Mouse (Mus musculus): ENCODE measurements around the gene Trip10. TPM values are rescaled to one million over a fixed set of nuclear protein-coding genes. Genes with fewer than 3 reads are reported as not detected.

Gene Trip10
- polyA plus RNA-seq, 1 experiment from 2014 or later = 10.4 TPM

DNA sequence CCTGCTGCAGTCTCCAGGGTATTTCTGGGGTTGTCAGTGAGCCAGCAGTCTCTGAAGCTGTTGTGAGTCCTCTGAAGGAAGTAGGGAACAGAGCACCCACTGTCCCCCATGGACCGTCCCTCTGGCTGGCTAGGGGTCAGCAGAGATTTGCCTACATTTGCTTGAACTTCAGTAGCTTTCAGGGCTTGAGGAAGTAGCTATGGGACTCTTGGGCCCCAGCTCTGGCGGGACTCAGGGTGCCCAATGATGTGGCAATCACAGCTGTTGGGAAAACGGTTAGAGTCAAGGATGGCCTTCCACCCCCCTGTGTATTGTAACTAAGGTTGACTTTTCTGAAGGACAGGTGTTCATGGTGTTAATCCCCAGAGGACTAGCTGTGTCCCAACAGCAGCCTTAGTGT lies 31.2 kb downstream of the Trip10 start:
- H3K4me1 ChIP-seq (replicated peaks) = peaks cover 30% of the 10 kb centered on the region
- no peak for DNase-seq
- peak overlapping the region; percentile 61 for H3K4me2 ChIP-seq
- H3K27ac ChIP-seq = no peak overlapping the region
- H3K4me3 ChIP-seq (replicated peaks) = peak overlapping the region; percentile 51
- WGBS (ENCODE audit: insufficient replicate concordance) = 33% methylated on average over 3 of the region's 3 CpGs
- no peak overlapping the region for H3K9ac ChIP-seq
- no peaks in the 10 kb centered on the region for H3K36me3 ChIP-seq
- H3K27me3 ChIP-seq = peaks cover 14% of the 10 kb centered on the region
- H3K9me3 ChIP-seq (replicated peaks) = no peaks in the 10 kb centered on the region
- ATAC-seq (ENCODE audit: low read depth) = no peak

GRCm38 (mm10) chr17:57283906-57284305 lies 34.7 kb downstream of the Trip10 start:
- Histone ChIP-seq H3K4me3 (replicated peaks) (no peak overlapping the region), H3K27me3 (0 out of 2 replicates have a peak, but pooled peaks cover 3% of the 10 kb centered on the region), H3K4me2 (no peak overlapping the region), H3K4me1 (replicated peaks) (peaks cover 20% of the 10 kb centered on the region), H3K9ac (no peak overlapping the region), H3K36me3 (no peaks in the 10 kb centered on the region), H3K27ac (no peak overlapping the region), H3K9me3 (replicated peaks) (no peaks in the 10 kb centered on the region)
- WGBS (ENCODE audit: insufficient replicate concordance) = 71% methylated on average over 5 of the region's 5 CpGs
- DNase-seq (no peak), ATAC-seq (ENCODE audit: low read depth) (no peak)

- DNase-seq (no peak), ATAC-seq (ENCODE audit: low read depth) (no peak)
- Histone ChIP-seq H3K4me2 (no peak overlapping the region), H3K27me3 (no peaks in the 10 kb centered on the region), H3K36me3 (no peaks in the 10 kb centered on the region), H3K9ac (no peak overlapping the region), H3K9me3 (replicated peaks) (no peaks in the 10 kb centered on the region), H3K27ac (no peak overlapping the region), H3K4me3 (replicated peaks) (no peak overlapping the region), H3K4me1 (replicated peaks) (peaks cover 21% of the 10 kb centered on the region)
- 52% methylated on average over 2 of the region's 2 CpGs for WGBS (ENCODE audit: insufficient replicate concordance)
These were observed 35.8 kb downstream of the Trip10 start for GRCm38 (mm10) chr17:57285077-57285476.

- 30% methylated on average over 8 of the region's 8 CpGs for WGBS (ENCODE audit: insufficient replicate concordance)
- H3K9ac ChIP-seq = no peak overlapping the region
- H3K9me3 ChIP-seq (replicated peaks) = no peaks in the 10 kb centered on the region
- H3K4me2 ChIP-seq = no peak overlapping the region
- no peaks in the 10 kb centered on the region for H3K27me3 ChIP-seq
- H3K4me3 ChIP-seq (replicated peaks) = no peak overlapping the region
- peaks cover 33% of the 10 kb centered on the region for H3K4me1 ChIP-seq (replicated peaks)
- H3K36me3 ChIP-seq = no peaks in the 10 kb centered on the region
- ATAC-seq (ENCODE audit: low read depth) = no peak
- no peak overlapping the region for H3K27ac ChIP-seq
- no peak for DNase-seq
These were observed 37.6 kb downstream of the Trip10 start for GRCm38 (mm10) chr17:57286718-57287355.

DNA sequence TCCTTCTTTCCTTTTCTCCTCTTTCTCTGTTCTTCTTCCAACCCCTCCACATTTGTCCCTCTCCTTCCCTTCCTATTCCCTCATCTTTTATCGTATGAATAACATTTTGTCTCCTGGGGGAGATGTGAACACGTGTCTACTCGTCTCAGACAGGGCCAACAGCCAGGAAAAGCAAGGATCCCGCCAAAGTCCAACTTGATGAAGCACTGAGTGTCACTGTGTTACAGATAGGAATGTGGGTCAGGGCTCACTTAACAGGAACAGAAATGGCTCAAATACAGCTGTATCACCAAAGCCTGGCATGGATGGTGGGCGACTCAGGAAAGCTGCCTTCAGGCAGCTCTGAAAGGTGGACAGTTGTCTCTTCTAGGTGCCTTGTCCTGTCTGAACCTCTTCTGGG lies 40.0 kb downstream of the Trip10 start:
- Histone ChIP-seq H3K9me3 (replicated peaks) (no peaks in the 10 kb centered on the region), H3K27me3 (no peaks in the 10 kb centered on the region), H3K4me2 (no peak overlapping the region), H3K27ac (0 out of 2 replicates have a peak overlapping the region, but pooled peaks have one; percentile 75), H3K9ac (no peak overlapping the region), H3K4me1 (replicated peaks) (peaks cover 33% of the 10 kb centered on the region), H3K4me3 (replicated peaks) (no peak overlapping the region), H3K36me3 (no peaks in the 10 kb centered on the region)
- ATAC-seq (ENCODE audit: low read depth) (no peak), DNase-seq (no peak)
- WGBS (ENCODE audit: insufficient replicate concordance) = 68% methylated on average over 5 of the region's 5 CpGs

DNA sequence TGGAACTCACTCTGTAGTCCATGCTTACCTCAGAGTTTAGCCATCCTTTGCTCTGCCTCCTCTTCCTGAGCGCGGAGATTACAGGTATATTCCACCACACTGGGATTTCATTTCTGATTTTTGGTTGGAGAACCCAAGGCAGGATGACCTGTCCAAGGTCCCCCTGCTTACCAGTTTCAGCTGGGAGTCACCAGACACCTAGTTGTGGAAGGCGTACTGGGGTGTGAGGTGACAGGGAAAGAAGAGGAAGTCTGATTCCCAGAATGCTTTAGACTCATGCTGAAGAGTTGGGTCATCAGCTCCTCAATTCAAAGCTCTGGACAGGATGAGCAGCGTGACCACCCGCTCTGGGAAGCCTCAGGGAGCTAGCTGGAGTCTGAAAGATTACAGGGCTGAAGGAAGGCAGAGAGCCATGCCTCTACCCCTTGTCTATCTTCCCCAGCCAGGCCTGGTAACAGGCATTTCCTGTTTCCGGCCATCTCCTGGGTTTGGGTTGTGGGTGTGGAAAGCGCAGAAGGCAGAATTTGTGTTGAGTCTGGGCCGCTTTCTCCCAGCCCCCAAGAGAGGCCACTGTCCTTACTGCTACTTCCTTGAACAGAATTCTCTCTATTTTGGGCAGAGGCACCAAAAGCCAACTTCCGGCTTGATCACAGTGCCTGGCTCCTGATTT lies 40.9 kb downstream of the Trip10 start:
- Histone ChIP-seq H3K9ac (no peak overlapping the region), H3K27me3 (no peaks in the 10 kb centered on the region), H3K27ac (peak overlapping the region; percentile 75), H3K36me3 (no peaks in the 10 kb centered on the region), H3K9me3 (replicated peaks) (no peaks in the 10 kb centered on the region), H3K4me2 (peak overlapping the region; percentile 30), H3K4me1 (replicated peaks) (peaks cover 39% of the 10 kb centered on the region), H3K4me3 (replicated peaks) (no peak overlapping the region)
- 31% methylated on average over 9 of the region's 9 CpGs for WGBS (ENCODE audit: insufficient replicate concordance)
- ATAC-seq (ENCODE audit: low read depth) (peak; percentile 79), DNase-seq (peak; percentile 29)

DNA sequence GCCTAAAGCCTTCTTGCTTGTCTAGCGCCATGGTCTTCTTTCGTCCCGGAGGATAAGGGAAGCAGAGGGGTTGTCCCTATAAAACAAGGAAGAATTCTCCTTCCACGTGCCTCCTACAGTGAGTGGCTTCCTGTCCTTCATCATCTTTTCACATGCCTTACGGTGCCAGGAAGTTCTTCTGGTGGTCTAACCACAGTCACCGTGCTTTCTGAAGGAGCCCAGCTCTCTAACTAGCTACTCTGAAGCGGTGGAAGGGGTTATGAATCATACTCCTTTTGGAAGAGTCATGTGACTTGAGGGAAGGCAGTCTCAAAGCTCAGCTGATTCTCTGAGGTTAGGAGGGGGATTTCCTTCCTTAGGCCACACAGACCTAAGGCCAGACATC lies 41.4 kb downstream of the Trip10 start:
- Histone ChIP-seq H3K27me3 (no peaks in the 10 kb centered on the region), H3K9me3 (replicated peaks) (no peaks in the 10 kb centered on the region), H3K27ac (peak overlapping the region; percentile 66), H3K4me2 (peak overlapping the region; percentile 30), H3K4me1 (replicated peaks) (peaks cover 42% of the 10 kb centered on the region), H3K4me3 (replicated peaks) (no peak overlapping the region), H3K36me3 (no peaks in the 10 kb centered on the region), H3K9ac (no peak overlapping the region)
- DNase-seq (no peak), ATAC-seq (ENCODE audit: low read depth) (peak; percentile 37)
- WGBS (ENCODE audit: insufficient replicate concordance) = 18% methylated on average over 7 of the region's 7 CpGs

- WGBS (ENCODE audit: insufficient replicate concordance) = 61% methylated on average over 2 of the region's 2 CpGs
- no peak overlapping the region for H3K4me3 ChIP-seq (replicated peaks)
- no peak for ATAC-seq (ENCODE audit: low read depth)
- no peaks in the 10 kb centered on the region for H3K36me3 ChIP-seq
- no peak for DNase-seq
- H3K27ac ChIP-seq = no peak overlapping the region
- H3K9me3 ChIP-seq (replicated peaks) = no peaks in the 10 kb centered on the region
- H3K4me1 ChIP-seq (replicated peaks) = peaks cover 39% of the 10 kb centered on the region
- H3K4me2 ChIP-seq = no peak overlapping the region
- no peaks in the 10 kb centered on the region for H3K27me3 ChIP-seq
- H3K9ac ChIP-seq = no peak overlapping the region
These were observed 43.0 kb downstream of the Trip10 start for GRCm38 (mm10) chr17:57292302-57292701.

DNA sequence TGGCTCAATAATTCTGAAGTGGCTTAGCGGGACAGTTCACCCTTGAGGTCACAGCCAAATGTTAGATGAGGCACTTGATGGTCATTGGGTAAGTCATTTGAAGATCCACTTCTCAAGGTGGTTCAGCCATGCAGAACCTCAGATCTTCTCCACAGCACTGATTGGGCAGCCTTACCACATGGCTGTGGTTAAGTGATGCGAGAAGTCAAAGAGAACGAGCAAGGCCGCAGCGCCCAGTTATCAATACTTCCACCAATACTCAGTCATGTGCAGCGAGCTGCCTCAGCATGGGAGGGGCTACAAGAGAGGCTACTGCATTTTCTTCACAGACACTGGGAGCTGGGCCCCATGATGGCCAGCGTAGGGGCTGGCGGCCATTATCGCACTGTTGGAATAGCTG lies 43.7 kb downstream of the Trip10 start:
- no peaks in the 10 kb centered on the region for H3K36me3 ChIP-seq
- H3K9me3 ChIP-seq (replicated peaks) = no peaks in the 10 kb centered on the region
- peaks cover 36% of the 10 kb centered on the region for H3K4me1 ChIP-seq (replicated peaks)
- H3K27me3 ChIP-seq = no peaks in the 10 kb centered on the region
- DNase-seq = no peak
- WGBS (ENCODE audit: insufficient replicate concordance) = 78% methylated on average over 9 of the region's 9 CpGs
- no peak overlapping the region for H3K4me3 ChIP-seq (replicated peaks)
- no peak overlapping the region for H3K27ac ChIP-seq
- ATAC-seq (ENCODE audit: low read depth) = no peak
- no peak overlapping the region for H3K4me2 ChIP-seq
- H3K9ac ChIP-seq = no peak overlapping the region

- WGBS (ENCODE audit: insufficient replicate concordance) = 77% methylated on average over 9 of the region's 9 CpGs
- Histone ChIP-seq H3K36me3 (peaks cover 6% of the 10 kb centered on the region; the same call in 1 of the 2 replicates), H3K27ac (no peak overlapping the region), H3K4me3 (replicated peaks) (no peak overlapping the region), H3K4me1 (replicated peaks) (peaks cover 20% of the 10 kb centered on the region), H3K27me3 (no peaks in the 10 kb centered on the region), H3K9ac (no peak overlapping the region), H3K9me3 (replicated peaks) (no peaks in the 10 kb centered on the region), H3K4me2 (no peak overlapping the region)
- no peak for ATAC-seq (ENCODE audit: low read depth)
- DNase-seq = no peak
These were observed 46.7 kb downstream of the Trip10 start for GRCm38 (mm10) chr17:57295935-57296334.

GRCm38 (mm10) chr17:57297040-57297439 lies 47.8 kb downstream of the Trip10 start:
- no peak for DNase-seq
- Histone ChIP-seq H3K27me3 (no peaks in the 10 kb centered on the region), H3K4me1 (replicated peaks) (peaks cover 16% of the 10 kb centered on the region), H3K9ac (no peak overlapping the region), H3K36me3 (peaks cover 6% of the 10 kb centered on the region; the same call in 1 of the 2 replicates), H3K4me2 (no peak overlapping the region), H3K9me3 (replicated peaks) (no peaks in the 10 kb centered on the region), H3K27ac (no peak overlapping the region), H3K4me3 (replicated peaks) (no peak overlapping the region)
- ATAC-seq (ENCODE audit: low read depth) = peak; percentile 54; the same call in 1 of the 2 replicates
- 59% methylated on average over 12 of the region's 12 CpGs for WGBS (ENCODE audit: insufficient replicate concordance)

- 67% methylated on average over 4 of the region's 4 CpGs for WGBS (ENCODE audit: insufficient replicate concordance)
- DNase-seq = no peak
- H3K9me3 ChIP-seq (replicated peaks) = no peaks in the 10 kb centered on the region
- H3K9ac ChIP-seq = no peak overlapping the region
- peaks cover 5% of the 10 kb centered on the region; the same call in 1 of the 2 replicates for H3K36me3 ChIP-seq
- no peaks in the 10 kb centered on the region for H3K27me3 ChIP-seq
- peak; percentile 61; the same call in 1 of the 2 replicates for ATAC-seq (ENCODE audit: low read depth)
- H3K4me3 ChIP-seq (replicated peaks) = no peak overlapping the region
- no peak overlapping the region for H3K4me2 ChIP-seq
- H3K27ac ChIP-seq = no peak overlapping the region
- 0 out of 2 replicates have a peak, but pooled peaks cover 5% of the 10 kb centered on the region for H3K4me1 ChIP-seq (replicated peaks)
These were observed 56.3 kb downstream of the Trip10 start for GRCm38 (mm10) chr17:57305593-57305992.
